Mouse (Mus musculus): ENCODE results near the gene Dlst.
A peak's percentile ranks its signal among the peaks of the same experiment; 100 is the strongest.

The Dlst gene

GRCm38 (mm10) chr12:85151002-85151774 lies 40.6 kb downstream of the Dlst start, which contains the start of gene Rps6kl1:
TSS of gene Rps6kl1 (minus strand) at chr12:85151264.
- DNase-seq, result peak; percentile 87 to 89

- DNase-seq, result no peak
Observed at GRCm38 (mm10) chr12:85153011-85153410, 42.4 kb downstream of the Dlst start.

GRCm38 (mm10) chr12:85156324-85156723 lies 45.7 kb downstream of the Dlst start:
- no peak for DNase-seq

- no peak for DNase-seq
Observed at GRCm38 (mm10) chr12:85157797-85158460, 47.3 kb downstream of the Dlst start.

GRCm38 (mm10) chr12:85158801-85159200 lies 48.2 kb downstream of the Dlst start:
- no peak for DNase-seq

- no peak for DNase-seq
Observed at GRCm38 (mm10) chr12:85159592-85159991, 49.0 kb downstream of the Dlst start.

DNA sequence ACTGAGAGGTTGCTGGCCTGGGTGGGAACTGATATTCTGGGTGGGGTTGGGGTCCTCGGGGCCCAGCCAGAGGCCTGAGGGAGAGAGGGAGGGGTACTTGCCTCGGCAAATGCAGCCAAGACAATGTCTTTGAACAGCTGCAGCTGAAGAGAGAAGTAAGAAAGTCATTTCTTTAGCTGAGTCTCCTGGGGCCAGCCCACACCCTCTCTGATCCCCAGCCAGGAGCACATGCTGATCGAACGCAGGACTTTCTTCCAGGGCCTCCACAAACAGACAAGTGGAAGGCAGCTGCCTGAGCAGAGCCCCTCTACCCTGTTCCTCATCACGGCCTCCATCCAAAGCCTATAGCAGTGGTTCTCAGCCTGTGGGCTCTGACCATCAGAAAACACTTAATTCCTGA lies 54.4 kb downstream of the Dlst start:
- no peak for DNase-seq

DNA sequence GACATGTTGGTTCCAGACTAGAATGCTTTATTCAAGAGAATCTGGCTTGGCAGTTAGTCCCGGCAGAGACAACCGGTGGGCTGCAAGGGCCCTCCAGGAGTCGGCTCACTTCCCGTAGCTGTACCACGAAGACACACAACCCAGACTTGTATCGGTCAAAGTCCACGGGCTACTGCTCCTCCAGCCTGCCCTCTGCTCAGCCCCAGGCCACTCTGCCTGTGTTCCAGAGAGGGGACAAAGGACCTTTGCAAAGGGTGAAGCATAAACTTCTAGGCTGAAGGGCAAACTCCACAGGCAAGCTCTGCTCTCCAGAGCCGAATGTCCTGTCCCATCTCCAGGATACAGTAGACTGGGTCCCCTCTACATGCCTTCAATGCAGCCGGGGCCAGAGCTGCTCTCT lies 56.0 kb downstream of the Dlst start:
- no peak for DNase-seq

DNA sequence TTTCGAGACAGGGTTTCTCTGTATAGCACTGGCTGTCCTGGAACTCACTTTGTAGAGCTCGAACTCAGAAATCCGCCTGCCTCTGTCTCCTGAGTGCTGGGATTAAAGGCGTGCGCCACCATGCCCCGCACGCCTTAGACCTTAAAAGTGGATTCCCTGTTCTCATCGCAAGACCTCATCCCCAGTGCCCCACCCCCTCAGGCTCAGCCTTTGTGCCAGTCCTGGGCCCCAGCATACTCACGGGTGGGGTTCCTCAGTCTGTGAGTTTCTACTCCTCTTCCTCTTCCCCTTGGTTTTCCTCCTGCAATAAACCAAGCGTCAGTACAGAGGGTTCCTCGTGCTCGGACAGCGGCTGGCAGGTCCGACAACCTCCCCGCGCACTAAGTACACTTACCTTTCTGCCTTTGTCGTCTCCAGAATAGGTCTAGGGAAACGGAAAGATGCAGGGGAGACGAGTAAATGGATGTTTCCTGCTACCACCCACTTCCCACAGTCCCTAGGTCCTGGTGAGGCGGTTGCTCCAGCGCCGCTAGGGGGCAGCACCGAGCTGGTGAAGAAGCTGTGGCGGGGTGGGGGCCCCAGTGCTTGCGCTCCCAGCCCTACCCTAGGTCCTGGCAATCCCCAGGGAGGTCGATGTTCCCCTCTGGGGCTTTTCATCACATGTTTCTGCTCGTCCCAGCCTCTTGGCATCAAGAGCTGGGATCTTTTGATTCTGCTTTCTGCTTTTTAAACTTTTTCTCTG lies 58.7 kb downstream of the Dlst start:
- peak; percentile 83 to 90 for DNase-seq

DNA sequence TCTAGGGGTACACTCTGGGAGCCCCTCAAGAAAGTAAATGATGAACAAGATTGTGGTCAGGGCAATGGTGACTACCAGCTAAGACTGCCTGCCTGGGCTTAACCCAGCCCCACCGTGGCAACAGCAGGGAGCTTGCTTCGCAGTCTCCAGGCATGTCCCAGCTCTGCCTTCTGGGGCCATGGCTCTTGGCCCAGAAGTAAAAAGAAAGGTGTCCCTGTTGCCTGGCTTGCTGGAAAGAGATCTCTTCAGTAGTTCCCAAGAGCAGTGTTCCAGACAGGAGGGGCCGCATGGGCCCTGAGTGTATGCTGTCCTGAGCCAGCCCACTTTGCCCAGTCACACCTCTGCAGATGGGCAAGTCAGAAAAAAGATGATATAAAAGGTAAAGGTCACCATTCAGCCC lies 59.2 kb downstream of the Dlst start:
- DNase-seq, result no peak

DNA sequence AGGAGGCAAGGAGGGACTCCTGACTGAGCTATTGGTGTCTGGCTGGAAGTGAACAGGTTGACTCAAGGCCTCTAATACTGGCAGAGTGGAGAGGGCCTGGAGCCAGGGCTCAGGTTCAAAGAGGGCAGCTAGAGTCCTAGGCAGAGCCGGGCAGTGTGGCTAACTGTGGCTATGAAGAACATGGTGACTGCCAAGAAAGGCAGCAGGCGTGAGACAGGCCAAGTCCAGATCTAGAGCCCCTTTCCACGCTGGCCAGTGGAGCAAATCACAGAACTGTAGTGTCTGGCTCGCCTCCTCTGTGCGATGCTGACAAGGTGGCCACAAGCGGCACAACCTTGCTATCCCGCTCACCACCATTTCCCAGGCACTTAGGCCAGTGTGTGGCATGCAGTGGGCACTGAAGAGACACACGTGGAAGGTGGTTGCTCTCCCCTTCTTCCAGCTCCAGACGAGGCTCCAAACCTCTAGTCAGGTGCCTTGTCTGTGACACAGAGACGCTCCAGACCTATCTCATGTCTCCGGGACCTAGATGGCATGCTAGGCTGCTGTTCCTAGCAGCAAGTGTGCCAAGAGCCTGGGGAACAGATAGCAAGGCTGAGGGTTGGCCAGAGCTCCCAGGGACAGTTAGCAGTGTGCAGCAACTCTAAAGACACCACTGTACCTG lies 59.8 kb downstream of the Dlst start:
- DNase-seq, result peak; percentile 34 to 46

- no peak for DNase-seq
Observed at GRCm38 (mm10) chr12:85170948-85171307, 60.3 kb downstream of the Dlst start.

- no peak for DNase-seq
Observed at GRCm38 (mm10) chr12:85174016-85174415, 63.4 kb downstream of the Dlst start.

GRCm38 (mm10) chr12:85175087-85175675 lies 64.5 kb downstream of the Dlst start:
- no peak for DNase-seq

GRCm38 (mm10) chr12:85175926-85176845 lies 65.6 kb downstream of the Dlst start:
- DNase-seq, result no peak

- peak in 1 of 2 experiments; percentile 12 for DNase-seq
Observed at GRCm38 (mm10) chr12:85176846-85177523, 66.4 kb downstream of the Dlst start.

- DNase-seq, result no peak
Observed at GRCm38 (mm10) chr12:85177740-85178239, 67.2 kb downstream of the Dlst start, which contains the start of gene Pgf. TSS of gene Pgf (minus strand) at chr12:85177790.

GRCm38 (mm10) chr12:85178294-85178693 lies 67.7 kb downstream of the Dlst start:
- DNase-seq, result no peak

DNA sequence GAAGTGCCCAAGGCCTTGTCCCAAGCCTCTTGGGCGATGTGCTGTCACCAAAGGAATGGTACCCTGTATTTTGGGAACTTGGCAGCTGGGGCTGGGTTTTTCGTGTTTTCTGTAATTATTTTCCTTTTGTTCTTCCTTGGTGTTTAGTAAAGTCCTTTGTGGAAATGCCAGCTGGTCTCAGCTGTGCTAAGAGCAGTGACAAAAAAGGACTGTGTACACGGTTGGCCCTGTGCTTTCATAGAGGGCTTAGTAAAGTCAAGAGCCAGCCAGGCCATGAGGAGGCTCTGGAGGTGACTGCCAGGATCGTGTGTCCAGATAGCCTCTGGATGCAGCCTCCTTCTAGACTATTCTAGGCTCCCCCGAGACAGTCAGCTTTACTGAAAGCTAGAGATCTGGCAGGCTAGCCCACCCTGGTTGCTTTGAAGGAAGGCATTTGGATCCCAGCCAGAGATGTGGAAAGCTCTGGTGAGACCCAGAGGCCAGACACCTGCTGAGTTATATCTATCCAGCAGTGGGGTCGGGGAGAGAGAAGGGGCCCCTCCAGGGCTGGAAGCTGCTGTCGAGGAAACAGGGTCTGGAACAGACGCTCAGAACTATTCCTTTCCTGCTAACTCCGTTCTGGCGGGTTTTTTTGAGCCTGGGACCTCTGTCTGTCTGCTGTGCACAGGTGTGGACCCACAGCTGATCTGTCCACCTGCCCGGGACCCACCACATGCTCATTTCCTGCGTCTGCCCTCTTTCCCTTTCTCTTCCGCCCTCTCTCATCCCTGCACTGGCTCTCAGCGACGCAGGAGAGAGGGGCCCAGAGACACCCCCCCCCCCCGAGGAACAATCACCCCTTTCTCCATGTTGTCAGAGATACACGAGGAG lies 71.1 kb downstream of the Dlst start:
- no peak for DNase-seq

- DNase-seq, result no peak
Observed at GRCm38 (mm10) chr12:85182345-85182643, 71.7 kb downstream of the Dlst start.

All from cerebellum, postnatal 36 days (tissue).